In the genomic region with DNA sequence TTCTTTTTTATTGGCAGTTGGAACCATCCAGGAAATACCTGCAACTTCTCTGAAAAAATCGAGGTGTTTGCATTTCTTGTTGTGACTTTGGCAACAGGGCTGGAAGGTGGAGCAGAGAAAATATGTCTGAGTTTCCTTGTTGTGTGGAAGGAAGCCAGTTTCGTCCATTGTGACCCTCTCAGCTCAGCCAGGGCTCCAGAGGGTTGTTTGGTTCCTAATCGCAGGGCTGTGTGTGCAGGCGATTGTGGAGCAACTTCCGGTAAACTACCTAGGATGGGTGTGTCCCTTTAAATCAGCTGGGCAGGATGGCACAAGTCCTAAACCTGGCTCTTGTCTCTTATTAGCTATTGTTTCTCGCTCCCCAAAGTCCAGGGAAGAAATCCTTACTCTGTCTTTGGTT, we compare ENCODE assay signal across 10 mouse cellular contexts. TPM values are rescaled to one million over a fixed set of nuclear protein-coding genes. Genes with fewer than 3 reads are reported as not detected.
DNase-seq lines count a peak whose midpoint lies in the region; ATAC-seq and TF ChIP-seq lines count a peak whose summit lies in the region.
"Had no signal": no experiment of that assay in that cellular context is flagged by ENCODE, and none has a peak within 500 bp of the region (broad histone marks: within the 10 kb centered on the region; RNA-seq: fewer than 3 reads in every experiment).

No protein-coding gene starts in this region.

- H3K4me1 ChIP-seq in spleen, adult 2 months (ENCODE audit: control insufficient read depth, insufficient read depth, insufficient read length), result peaks cover 15% of the 10 kb centered on the region; the same call in 1 of the 2 replicates
- peaks cover 6% of the 10 kb centered on the region for H3K4me1 ChIP-seq in liver, postnatal 0 days (ENCODE audit: insufficient read depth)
- no peaks in the 10 kb centered on the region for H3K4me1 ChIP-seq in stomach, embryonic 15.5 days
- H3K4me1 ChIP-seq in midbrain, embryonic 15.5 days, result peaks cover 4% of the 10 kb centered on the region; the same call in 1 of the 2 replicates
- peaks cover 8% of the 10 kb centered on the region; the same call in 1 of the 2 replicates for H3K4me1 ChIP-seq in hindbrain, embryonic 12.5 days

- TF ChIP-seq POLR2A in spleen, adult 2 months (IDR thresholded peaks at IDR 0.05; ENCODE audit: low read depth, low read length), result no peak

- H3K27me3 ChIP-seq in spleen, adult 2 months (ENCODE audit: control insufficient read depth, insufficient read depth, low read length), result no peaks in the 10 kb centered on the region
- no peaks in the 10 kb centered on the region for H3K27me3 ChIP-seq in liver, postnatal 0 days (ENCODE audit: insufficient read depth, low read length)
- no peaks in the 10 kb centered on the region for H3K27me3 ChIP-seq in stomach, embryonic 15.5 days (replicated peaks)
- no peaks in the 10 kb centered on the region for H3K27me3 ChIP-seq in midbrain, embryonic 15.5 days (replicated peaks)
- H3K27me3 ChIP-seq in hindbrain, embryonic 12.5 days, result no peaks in the 10 kb centered on the region

- no peaks in the 10 kb centered on the region for H3K9me3 ChIP-seq in liver, postnatal 0 days (ENCODE audit: low read length)
- no peaks in the 10 kb centered on the region for H3K9me3 ChIP-seq in stomach, embryonic 15.5 days
- H3K9me3 ChIP-seq in midbrain, embryonic 15.5 days, result no peaks in the 10 kb centered on the region
- no peaks in the 10 kb centered on the region for H3K9me3 ChIP-seq in hindbrain, embryonic 12.5 days (replicated peaks)

- no peaks in the 10 kb centered on the region for H3K36me3 ChIP-seq in spleen, adult 2 months (ENCODE audit: control insufficient read depth, insufficient read depth, low read length)
- no peaks in the 10 kb centered on the region for H3K36me3 ChIP-seq in liver, postnatal 0 days (replicated peaks; ENCODE audit: insufficient read depth, low read length)
- no peaks in the 10 kb centered on the region for H3K36me3 ChIP-seq in stomach, embryonic 15.5 days
- no peaks in the 10 kb centered on the region for H3K36me3 ChIP-seq in midbrain, embryonic 15.5 days (replicated peaks)
- no peaks in the 10 kb centered on the region for H3K36me3 ChIP-seq in hindbrain, embryonic 12.5 days

- peak overlapping the region; percentile 38; the same call in 1 of the 2 replicates for H3K4me2 ChIP-seq in liver, postnatal 0 days (ENCODE audit: low read depth, low read length)
- H3K4me2 ChIP-seq in stomach, embryonic 15.5 days, result no peak overlapping the region
- H3K4me2 ChIP-seq in midbrain, embryonic 15.5 days, result no peak overlapping the region
- H3K4me2 ChIP-seq in hindbrain, embryonic 12.5 days (replicated peaks), result no peak overlapping the region

- peak overlapping the region; percentile 20 for H3K27ac ChIP-seq in spleen, adult 2 months (ENCODE audit: insufficient read depth, low read length)
- H3K27ac ChIP-seq in liver, postnatal 0 days (ENCODE audit: low read depth), result peak overlapping the region; percentile 35; the same call in 1 of the 2 replicates
- H3K27ac ChIP-seq in stomach, embryonic 15.5 days, result peak overlapping the region; percentile 31; the same call in 1 of the 2 replicates
- H3K27ac ChIP-seq in midbrain, embryonic 15.5 days, result no peak overlapping the region
- H3K27ac ChIP-seq in hindbrain, embryonic 12.5 days, result no peak overlapping the region

- peak; percentile 58; the same call in 1 of the 2 replicates for ATAC-seq in liver, postnatal 0 days
- no peak for ATAC-seq in stomach, embryonic 15.5 days (ENCODE audit: insufficient read depth, low FRiP score, low read depth)
- no peak for ATAC-seq in midbrain, embryonic 15.5 days (replicated peaks)
- no peak for ATAC-seq in hindbrain, embryonic 12.5 days (ENCODE audit: low FRiP score)

- TF ChIP-seq CTCF in spleen, adult 2 months (IDR thresholded peaks at IDR 0.05; ENCODE audit: extremely low read depth, insufficient read depth, insufficient read length, insufficient replicate concordance), result no peak
- no peak for TF ChIP-seq CTCF in liver, postnatal 0 days (IDR thresholded peaks at IDR 0.05; ENCODE audit: low read depth)

- H3K4me3 ChIP-seq in spleen, adult 2 months (ENCODE audit: extremely low read depth, insufficient read depth, insufficient read length), result no peak overlapping the region
- no peak overlapping the region for H3K4me3 ChIP-seq in liver, postnatal 0 days (ENCODE audit: low read depth, low read length)
- H3K4me3 ChIP-seq in stomach, embryonic 15.5 days (replicated peaks), result no peak overlapping the region
- no peak overlapping the region for H3K4me3 ChIP-seq in midbrain, embryonic 15.5 days
- H3K4me3 ChIP-seq in hindbrain, embryonic 12.5 days, result no peak overlapping the region

- no peak overlapping the region for H3K9ac ChIP-seq in liver, postnatal 0 days (replicated peaks)
- H3K9ac ChIP-seq in stomach, embryonic 15.5 days, result no peak overlapping the region
- H3K9ac ChIP-seq in midbrain, embryonic 15.5 days, result no peak overlapping the region
- H3K9ac ChIP-seq in hindbrain, embryonic 12.5 days, result no peak overlapping the region

- 27% methylated on average over 6 of the region's 6 CpGs for WGBS in spleen, adult 2 months
- 27% methylated on average over 6 of the region's 6 CpGs for WGBS in liver, postnatal 0 days (ENCODE audit: insufficient replicate concordance)
- WGBS in stomach, embryonic 15.5 days, result 47% methylated on average over 6 of the region's 6 CpGs
- WGBS in midbrain, embryonic 15.5 days, result 76% methylated on average over 6 of the region's 6 CpGs
- 79% methylated on average over 6 of the region's 6 CpGs for WGBS in hindbrain, embryonic 12.5 days

- no peak for TF ChIP-seq EP300 in liver, postnatal 0 days (IDR thresholded peaks at IDR 0.05; ENCODE audit: low read depth)

- peak in 1 of 2 experiments; percentile 10 for DNase-seq in spleen, adult 2 months (ENCODE audit: low read depth in 1 of 2, low spot score in 2 of 2)
- no peak for DNase-seq in spleen, adult 18-20 months
- peak; percentile 20 for DNase-seq in ZHBTc4 (ENCODE audit: low read depth, low spot score)
- DNase-seq in liver, postnatal 0 days, result peak; percentile 28
- DNase-seq in frontal cortex, adult 2 months (ENCODE audit: extremely low spot score in 1 of 2, low spot score in 1 of 2), result no peak
- DNase-seq: kidney, postnatal 4 days; right cerebral cortex, postnatal 4 days had no signal

RNA-seq across cellular contexts. Expression of gene Irf2, which starts 25.7 kb away (rescaled TPM):
- polyA plus RNA-seq in spleen, adult 2 months (2012; rRNA removed), result 28.7 and 28.8 TPM in 2 replicates
- polyA plus RNA-seq in liver, postnatal 0 days (2015; fragmentation: Nextera tagmentation; extraction: Ambion mirVana), result 23.1 and 24.3 TPM in 2 replicates
- polyA plus RNA-seq in stomach, embryonic 15.5 days (2015; fragmentation: Nextera tagmentation; extraction: Ambion mirVana), result 31.5 and 34.5 TPM in 2 replicates
- 9.1 and 9.6 TPM in 2 replicates for polyA plus RNA-seq in midbrain, embryonic 15.5 days (2015; fragmentation: Nextera tagmentation; extraction: Ambion mirVana)
- 11.5 and 11.9 TPM in 2 replicates for polyA plus RNA-seq in hindbrain, embryonic 12.5 days (2016; fragmentation: Nextera tagmentation; extraction: Ambion mirVana)
- 27.9 and 28.1 TPM in 2 replicates for polyA plus RNA-seq in frontal cortex, adult 2 months (2012; rRNA removed)

Comparison
In these comparisons a context has a peak if more than half of its experiments do, and no peak if none do; other contexts are left out.
1. DNase-seq: peak in ZHBTc4 (single experiment) and liver, postnatal 0 days (single experiment); none in spleen, adult 18-20 months (0 of 2) and frontal cortex, adult 2 months (0 of 2).
2. H3K27ac ChIP-seq: peak in spleen, adult 2 months (single experiment), liver, postnatal 0 days (single experiment) and stomach, embryonic 15.5 days (single experiment); none in midbrain, embryonic 15.5 days (single experiment) and hindbrain, embryonic 12.5 days (single experiment).